In genomic region chr19:60874064-60874694, GRCm38 (mm10) we compare ENCODE assay signal across 8 mouse cellular contexts. TPM values are rescaled to one million over a fixed set of nuclear protein-coding genes. Genes with fewer than 3 reads are reported as not detected.
DNase-seq lines count a peak whose midpoint lies in the region; ATAC-seq and TF ChIP-seq lines count a peak whose summit lies in the region.

TSS of gene Prdx3 (minus strand) at chr19:60874556.

- ATAC-seq in forebrain, embryonic 16.5 days = peak; percentile 98
- peak; percentile 98 for ATAC-seq in lung, embryonic 14.5 days (ENCODE audit: insufficient read depth)

- in situ Hi-C loops in ES-E14 (cut with MboI; ENCODE audit: low sequenced_read_pairs in 2 of 2, unreplicated experiment in 2 of 2) = no loop called here

- H3K27me3 ChIP-seq in forebrain, embryonic 16.5 days (replicated peaks; ENCODE audit: control insufficient read depth, insufficient read depth, low read length) = no peaks in the 10 kb centered on the region
- H3K27me3 ChIP-seq in lung, embryonic 14.5 days (ENCODE audit: insufficient read depth, low read length) = no peaks in the 10 kb centered on the region
- no peaks in the 10 kb centered on the region for H3K27me3 ChIP-seq in thymus, adult 2 months (ENCODE audit: control insufficient read depth, insufficient read depth, low read length)

- peak within 1 kb of the TSS; percentile 78 to 99 for H3K4me3 ChIP-seq in ES-E14 (ENCODE audit: insufficient read depth in 1 of 2, low read depth in 1 of 2, low read length in 2 of 2, poor library complexity in 1 of 2, severe bottlenecking in 1 of 2)
- peak within 1 kb of the TSS; percentile 63 for H3K4me3 ChIP-seq in forebrain, embryonic 16.5 days (replicated peaks; ENCODE audit: low read length)
- peak within 1 kb of the TSS; percentile 86 for H3K4me3 ChIP-seq in layer of hippocampus, adult 2 months
- H3K4me3 ChIP-seq in lung, embryonic 14.5 days (ENCODE audit: low read depth, low read length) = peak within 1 kb of the TSS; percentile 67
- peak within 1 kb of the TSS; percentile 58 for H3K4me3 ChIP-seq in olfactory bulb, adult 2 months (ENCODE audit: insufficient read depth, low read depth, low read length)
- H3K4me3 ChIP-seq in thymus, adult 2 months (ENCODE audit: control insufficient read depth, insufficient read depth, low read length) = peak within 1 kb of the TSS; percentile 70

- H3K27ac ChIP-seq in ES-E14 (ENCODE audit: insufficient read depth, low read depth, low read length, poor library complexity, severe bottlenecking) = peak within 1 kb of the TSS; percentile 55; the same call in 1 of the 2 replicates
- H3K27ac ChIP-seq in forebrain, embryonic 16.5 days (ENCODE audit: low read length) = peak within 1 kb of the TSS; percentile 60
- H3K27ac ChIP-seq in layer of hippocampus, adult 2 months = peak within 1 kb of the TSS; percentile 88
- peak within 1 kb of the TSS; percentile 80 for H3K27ac ChIP-seq in lung, embryonic 14.5 days (ENCODE audit: low read depth)
- peak within 1 kb of the TSS; percentile 56 for H3K27ac ChIP-seq in olfactory bulb, adult 2 months (ENCODE audit: insufficient read depth, low read depth, low read length)
- H3K27ac ChIP-seq in thymus, adult 2 months (ENCODE audit: control insufficient read depth, insufficient read depth, low read length) = no peak within 1 kb of the TSS

- peak within 1 kb of the TSS; percentile 70 for H3K4me2 ChIP-seq in forebrain, embryonic 16.5 days (ENCODE audit: low read length)
- peak within 1 kb of the TSS; percentile 66 for H3K4me2 ChIP-seq in lung, embryonic 14.5 days

- intact Hi-C loops in heart, postnatal 36 days (cut with DNase I) = loop anchor here (1.0 kb wide), 1 partner anchor 15 kb away; the partner anchor contains the start of gene Grk5

- peaks cover 0 to 2% of the 10 kb centered on the region in 2 experiments; a peak in 1 of 4 replicates for H3K4me1 ChIP-seq in ES-E14 (ENCODE audit: control insufficient read depth in 2 of 2, insufficient read depth in 2 of 2, low read length in 2 of 2, poor library complexity in 1 of 2)
- H3K4me1 ChIP-seq in forebrain, embryonic 16.5 days (replicated peaks; ENCODE audit: control insufficient read depth, insufficient read depth, low read length) = peaks cover 11% of the 10 kb centered on the region
- H3K4me1 ChIP-seq in lung, embryonic 14.5 days (ENCODE audit: insufficient read depth) = peaks cover 4% of the 10 kb centered on the region; the same call in 1 of the 2 replicates
- H3K4me1 ChIP-seq in olfactory bulb, adult 2 months (ENCODE audit: control insufficient read depth, insufficient read depth, low read length) = peaks cover 3% of the 10 kb centered on the region
- H3K4me1 ChIP-seq in thymus, adult 2 months (replicated peaks; ENCODE audit: control insufficient read depth, insufficient read depth, low read length) = peaks cover 7% of the 10 kb centered on the region

- peak; percentile 94 for DNase-seq in ES-E14 (ENCODE audit: low read depth, low spot score)
- DNase-seq in cerebellum, adult 11-12 months = peak; percentile 96
- peak; percentile 96 to 97 for DNase-seq in heart, postnatal 36 days
- DNase-seq in layer of hippocampus, adult 2 months (ENCODE audit: low spot score in 2 of 2) = peak; percentile 95 to 96
- DNase-seq in lung, embryonic 14.5 days = peak; percentile 98
- peak; percentile 99 for DNase-seq in thymus, adult 2 months

- TF ChIP-seq POLR2A in olfactory bulb, adult 2 months (IDR thresholded peaks at IDR 0.05; ENCODE audit: insufficient read depth, low read depth, low read length) = peak; percentile 64
- peak; percentile 63 for TF ChIP-seq POLR2A in thymus, adult 2 months (IDR thresholded peaks at IDR 0.05; ENCODE audit: control insufficient read depth, extremely low read depth, insufficient read depth, low read length, poor library complexity)

- under 1% methylated on average over 28 of the region's 28 CpGs for WGBS in forebrain, embryonic 16.5 days
- under 1% methylated on average over 28 of the region's 28 CpGs for WGBS in lung, embryonic 14.5 days
- WGBS in olfactory bulb, adult 2 months = under 1% methylated on average over 28 of the region's 28 CpGs
- under 1% methylated on average over 28 of the region's 28 CpGs for WGBS in thymus, adult 2 months

- H3K36me3 ChIP-seq in ES-E14 (ENCODE audit: control insufficient read depth, insufficient read depth, low read length, poor library complexity, severe bottlenecking) = peaks cover 4% of the 10 kb centered on the region; the same call in 1 of the 2 replicates
- H3K36me3 ChIP-seq in forebrain, embryonic 16.5 days (ENCODE audit: control insufficient read depth, insufficient read depth) = no peaks in the 10 kb centered on the region
- H3K36me3 ChIP-seq in lung, embryonic 14.5 days (ENCODE audit: insufficient read depth) = peaks cover 8% of the 10 kb centered on the region
- peaks cover 8% of the 10 kb centered on the region for H3K36me3 ChIP-seq in thymus, adult 2 months (ENCODE audit: control insufficient read depth, insufficient read depth, low read length)

- peak; percentile 33 for TF ChIP-seq CTCF in layer of hippocampus, adult 2 months (conservative IDR thresholded peaks at IDR 0.05)
- peak; percentile 28 for TF ChIP-seq CTCF in lung, embryonic 14.5 days (IDR thresholded peaks at IDR 0.05; ENCODE audit: low read depth)
- no peak for TF ChIP-seq CTCF in olfactory bulb, adult 2 months (IDR thresholded peaks at IDR 0.05; ENCODE audit: insufficient read depth, low read depth, low read length)
- no peak for TF ChIP-seq CTCF in thymus, adult 2 months (IDR thresholded peaks at IDR 0.05; ENCODE audit: borderline replicate concordance, control insufficient read depth, extremely low read depth, insufficient read depth, low read length, poor library complexity)

- H3K9me3 ChIP-seq in ES-E14 (ENCODE audit: control insufficient read depth, insufficient read depth, low read depth, low read length) = no peaks in the 10 kb centered on the region
- no peaks in the 10 kb centered on the region for H3K9me3 ChIP-seq in forebrain, embryonic 16.5 days (ENCODE audit: control insufficient read depth, low read length)
- H3K9me3 ChIP-seq in lung, embryonic 14.5 days (ENCODE audit: low read depth, low read length) = no peaks in the 10 kb centered on the region

- peak within 1 kb of the TSS; percentile 95 for H3K9ac ChIP-seq in ES-E14 (ENCODE audit: insufficient read depth, low read depth, low read length, poor library complexity, severe bottlenecking)
- peak within 1 kb of the TSS; percentile 73 for H3K9ac ChIP-seq in forebrain, embryonic 16.5 days (replicated peaks; ENCODE audit: low read depth, low read length)
- peak within 1 kb of the TSS; percentile 70 for H3K9ac ChIP-seq in lung, embryonic 14.5 days

TF ChIP-seq in ES-E14, 5 proteins besides CTCF, POLR2A, EP300 and RAD21:
- TF ChIP-seq CHD2 (IDR thresholded peaks at IDR 0.05; ENCODE audit: low read depth, low read length) (no peak), HCFC1 (IDR thresholded peaks at IDR 0.05; ENCODE audit: borderline replicate concordance, insufficient read depth, low read length) (peak; percentile 62; the same call in 1 of the 2 replicates)

RNA-seq across cellular contexts. Expression of gene Prdx3, which starts in this region (rescaled TPM):
- total RNA-seq in ES-E14 (2012; rRNA removed) = 35.1 and 43.9 TPM in 2 replicates
- polyA plus RNA-seq in forebrain, embryonic 16.5 days (2015; fragmentation: Nextera tagmentation; extraction: Ambion mirVana) = 73.0 and 74.1 TPM in 2 replicates
- 100 to 1,000 TPM; 377 to 409 TPM for total RNA-seq in heart, postnatal 36 days (2021)
- total RNA-seq in layer of hippocampus, adult 2 months (2021) = 10 to 100 TPM; 73.5 to 75.2 TPM
- 115 and 125 TPM in 2 replicates for polyA plus RNA-seq in lung, embryonic 14.5 days (2014; fragmentation: Nextera tagmentation; extraction: Ambion mirVana)
- not detected in 2 replicates for polyA plus RNA-seq in olfactory bulb, adult 2 months (2012; ENCODE audit: insufficient read depth, insufficient read length, low replicate concordance, missing spikeins)
- polyA plus RNA-seq in thymus, adult 2 months (2012; rRNA removed) = 102 and 110 TPM in 2 replicates

Comparison
In these comparisons a context has a peak if more than half of its experiments do, and no peak if none do; other contexts are left out.
1. CTCF ChIP-seq: peak in layer of hippocampus, adult 2 months (single experiment) and lung, embryonic 14.5 days (single experiment); none in olfactory bulb, adult 2 months (single experiment) and thymus, adult 2 months (single experiment).
2. Peak in every context shown above with its lines, with median percentiles within 50 percentile points of each other: DNase-seq, H3K4me3 ChIP-seq and H3K9ac ChIP-seq.